Mouse (Mus musculus) CD4-positive, CD25-positive, alpha-beta regulatory T cell, adult 2 months (primary cell): ENCODE data around the gene Mypn.

Experiments
- DNase-seq: peaks from one replicate; pipeline ENCODE4 v3.0.0-alpha.2; 2012; ENCODE audit warnings: low read depth, low spot score

Gene Mypn

DNA sequence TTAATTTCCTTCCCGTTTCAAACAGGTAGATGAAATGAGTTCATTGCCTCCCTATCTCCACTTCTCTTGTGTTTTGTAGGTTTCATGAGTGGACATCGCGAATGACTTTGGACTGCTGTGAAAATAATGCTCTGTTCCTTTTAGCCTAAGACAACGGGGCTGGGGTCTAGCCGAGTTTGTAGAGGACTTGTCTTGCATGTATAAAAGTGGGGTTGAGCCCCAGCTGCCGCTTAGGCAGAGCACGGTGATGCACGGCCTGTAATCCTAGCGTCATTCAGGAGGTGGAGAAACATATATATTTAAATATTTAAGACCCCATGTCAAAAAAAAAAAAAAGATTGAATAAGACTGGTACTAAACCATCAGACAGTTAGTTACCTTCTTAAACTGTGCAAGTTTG is 103.1 kb downstream of the Mypn start:
- DNase-seq, result no peak

DNA sequence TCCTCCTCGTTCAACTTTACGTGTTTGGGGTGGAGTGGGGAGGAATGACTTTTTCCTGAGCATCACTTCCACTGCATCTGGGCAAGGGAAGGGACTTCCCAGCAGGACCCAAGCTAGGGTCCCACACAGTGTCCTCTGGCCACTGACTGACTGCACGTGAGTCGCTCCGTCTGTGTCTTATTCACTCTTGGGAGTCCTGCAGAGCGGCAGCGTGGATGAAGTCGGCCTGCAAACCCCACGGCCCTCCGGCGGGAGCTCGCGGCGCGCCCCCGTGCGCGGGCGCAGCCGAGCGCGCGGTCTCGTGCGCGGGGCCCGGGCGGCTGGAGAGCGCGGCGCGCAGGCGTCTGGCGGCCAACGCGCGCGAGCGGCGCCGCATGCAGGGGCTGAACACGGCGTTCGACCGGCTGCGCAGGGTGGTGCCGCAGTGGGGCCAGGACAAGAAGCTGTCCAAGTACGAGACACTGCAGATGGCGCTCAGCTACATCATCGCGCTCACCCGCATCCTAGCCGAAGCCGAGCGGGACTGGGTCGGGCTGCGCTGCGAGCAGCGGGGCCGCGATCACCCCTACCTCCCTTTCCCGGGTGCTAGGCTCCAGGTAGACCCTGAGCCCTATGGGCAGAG is 103.7 kb downstream of the Mypn start:
- peak; percentile 14 for DNase-seq

DNA sequence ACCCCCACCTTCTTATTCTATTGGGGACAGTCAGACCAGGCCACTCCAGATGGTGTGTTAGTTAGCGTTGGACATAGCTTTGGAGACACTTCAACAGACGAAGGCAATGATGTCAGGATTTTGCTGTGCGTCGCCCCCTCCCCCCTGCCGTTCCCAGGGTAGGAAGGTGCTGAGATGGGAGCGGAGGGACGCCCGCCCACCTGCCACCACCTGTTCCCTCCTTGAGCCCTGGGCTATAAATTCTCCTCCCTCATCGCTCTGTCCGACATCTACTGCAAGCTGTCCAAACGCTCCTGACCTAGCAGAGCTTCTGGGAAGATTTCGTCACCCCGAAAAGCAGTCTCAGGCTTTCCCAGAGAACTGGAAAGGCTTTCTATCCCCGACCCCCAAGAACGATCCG is 104.2 kb downstream of the Mypn start, which contains the start of gene Atoh7:
Gene Atoh7, plus strand, starts transcription at position 131 of the 400 bp plus-strand sequence.
- no peak for DNase-seq

DNA sequence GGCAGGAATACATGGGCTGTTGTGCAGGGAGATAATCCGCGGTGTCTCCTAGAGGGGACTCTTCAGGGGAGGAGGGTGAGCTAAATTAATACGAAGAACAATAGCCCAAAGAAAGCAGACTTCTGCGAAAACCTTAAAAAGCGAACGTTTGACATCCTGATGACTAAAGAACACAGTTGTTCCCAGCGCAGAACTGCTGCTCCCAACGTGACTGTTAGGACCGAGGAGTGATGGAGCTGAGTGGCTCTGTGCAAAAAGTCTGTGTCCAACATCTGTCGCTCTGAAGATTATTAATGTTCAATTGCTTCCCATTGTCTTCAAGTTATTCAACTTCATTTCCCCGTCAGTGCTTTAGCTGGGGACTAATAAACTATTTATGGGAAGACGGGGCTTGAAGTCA is 105.6 kb downstream of the Mypn start:
- no peak for DNase-seq

DNA sequence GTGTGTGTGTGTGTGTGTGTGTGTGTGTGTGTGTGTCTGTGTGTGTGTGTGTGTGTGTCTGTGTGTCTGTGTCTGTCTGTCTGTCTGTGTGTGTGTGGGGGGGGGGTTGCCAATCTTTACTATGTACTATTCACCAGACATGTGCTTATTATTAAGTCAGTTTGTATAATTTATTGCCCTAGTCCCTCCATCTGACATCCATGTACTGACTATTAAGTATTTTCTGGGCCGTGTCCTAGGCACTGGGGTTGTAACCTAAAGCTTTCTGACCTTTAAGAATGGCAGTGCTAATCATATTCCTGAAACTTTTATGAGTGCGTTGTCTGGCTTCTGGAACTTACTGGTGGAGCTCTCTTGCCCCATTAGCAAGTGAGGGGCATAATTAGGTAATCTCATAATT is 107.0 kb downstream of the Mypn start:
- no peak for DNase-seq

DNA sequence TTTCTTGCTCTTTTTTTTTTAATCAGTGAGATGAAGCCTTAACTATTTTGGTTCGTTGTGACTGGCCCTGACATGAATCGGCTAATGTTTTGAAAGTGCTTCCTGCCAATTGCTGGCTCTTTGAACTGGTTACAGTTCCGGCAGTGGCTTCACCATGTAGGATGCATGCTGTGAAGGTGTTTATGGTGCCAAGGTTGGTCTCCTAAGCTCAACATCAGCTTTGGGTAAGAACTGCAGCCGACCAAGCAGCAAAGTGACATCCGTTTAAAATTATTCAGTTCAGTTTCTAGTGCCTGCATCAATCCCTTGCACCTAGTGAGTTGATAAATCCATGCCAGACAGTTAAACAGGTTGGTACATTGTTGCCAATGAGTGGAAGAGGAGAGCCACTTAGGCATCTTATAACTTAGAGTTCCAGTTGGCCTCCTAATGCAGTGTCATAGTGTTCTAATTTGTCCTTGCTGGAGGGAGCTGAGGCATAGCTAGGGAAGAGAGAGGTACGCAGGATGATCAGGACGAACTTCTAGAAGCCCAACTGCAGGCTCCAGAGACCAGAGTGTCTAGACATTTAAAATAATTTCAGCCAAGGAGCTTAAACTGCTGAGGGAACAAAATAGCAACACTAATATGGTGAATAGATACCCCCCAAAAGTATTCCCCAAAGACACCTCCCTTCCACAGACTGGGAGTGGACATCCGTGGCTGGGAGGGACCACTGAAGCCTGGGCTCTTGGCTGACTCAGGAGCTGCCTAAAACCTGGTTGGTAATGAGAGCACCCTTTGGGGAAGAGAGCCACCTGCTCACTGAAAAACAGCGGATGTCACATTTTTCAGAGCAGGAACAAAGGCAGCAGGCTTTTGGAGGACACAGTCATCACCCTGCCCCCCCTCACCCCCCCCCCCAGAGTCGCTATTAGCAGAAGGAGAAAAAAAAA is 110.9 kb downstream of the Mypn start:
- DNase-seq, result peak; percentile 16

DNA sequence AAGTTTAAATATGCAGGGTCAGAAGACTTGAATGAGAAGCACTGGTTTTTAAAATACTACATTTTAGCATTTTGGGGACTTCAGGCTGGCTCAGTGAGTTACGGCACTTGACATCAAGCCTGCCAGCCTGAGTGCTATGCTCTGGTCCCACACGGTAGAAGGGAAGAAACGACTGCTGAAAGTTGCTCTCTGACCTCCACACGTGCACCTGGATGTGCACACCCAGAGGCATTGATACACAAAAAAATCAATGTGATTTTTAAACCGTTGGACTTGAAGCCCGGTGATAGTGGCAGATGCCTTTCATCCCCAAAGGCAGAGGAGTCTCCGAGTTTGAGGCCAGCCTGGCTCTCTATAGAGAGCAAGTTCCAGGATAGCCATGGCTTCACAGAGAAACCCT is 111.8 kb downstream of the Mypn start:
- no peak for DNase-seq

DNA sequence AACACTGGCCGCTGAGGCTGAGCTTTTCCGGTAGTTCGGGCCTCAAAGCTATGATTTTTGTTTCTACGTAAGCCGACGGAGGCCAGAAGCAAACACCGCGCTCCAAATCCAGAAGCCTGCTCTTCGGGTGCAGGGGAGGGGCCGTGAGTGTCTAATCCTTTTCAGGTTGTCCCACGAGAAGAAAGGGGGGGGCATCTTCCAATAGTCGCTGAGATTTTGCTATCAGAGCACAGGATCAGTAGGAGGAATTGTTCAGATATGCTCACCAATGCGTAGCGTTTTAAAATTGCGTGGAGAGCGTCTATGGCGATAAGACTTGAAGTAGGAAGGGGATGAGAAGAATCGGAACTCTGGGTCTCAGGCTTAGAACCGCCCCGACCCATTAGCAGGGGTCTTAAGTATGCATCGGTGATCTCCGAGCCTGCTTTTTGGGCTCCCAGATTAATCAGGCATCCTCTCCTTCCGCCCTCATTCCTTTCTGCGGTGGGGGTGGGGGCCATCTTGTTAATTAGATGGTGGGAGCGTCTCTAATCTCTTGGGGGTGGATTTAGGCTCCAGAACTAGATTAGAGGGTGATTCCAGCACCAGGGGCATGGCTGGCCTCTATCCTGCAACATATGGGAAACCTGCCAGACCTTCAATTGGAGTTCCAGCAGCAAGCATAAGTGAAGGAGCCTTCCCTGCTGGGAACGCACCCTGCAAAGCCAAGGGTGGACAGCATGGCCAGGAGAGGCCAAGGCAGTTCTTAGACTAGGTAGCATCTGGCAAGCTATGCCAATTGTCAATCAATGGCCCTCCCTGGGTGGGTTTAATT is 113.8 kb downstream of the Mypn start:
- no peak for DNase-seq

DNA sequence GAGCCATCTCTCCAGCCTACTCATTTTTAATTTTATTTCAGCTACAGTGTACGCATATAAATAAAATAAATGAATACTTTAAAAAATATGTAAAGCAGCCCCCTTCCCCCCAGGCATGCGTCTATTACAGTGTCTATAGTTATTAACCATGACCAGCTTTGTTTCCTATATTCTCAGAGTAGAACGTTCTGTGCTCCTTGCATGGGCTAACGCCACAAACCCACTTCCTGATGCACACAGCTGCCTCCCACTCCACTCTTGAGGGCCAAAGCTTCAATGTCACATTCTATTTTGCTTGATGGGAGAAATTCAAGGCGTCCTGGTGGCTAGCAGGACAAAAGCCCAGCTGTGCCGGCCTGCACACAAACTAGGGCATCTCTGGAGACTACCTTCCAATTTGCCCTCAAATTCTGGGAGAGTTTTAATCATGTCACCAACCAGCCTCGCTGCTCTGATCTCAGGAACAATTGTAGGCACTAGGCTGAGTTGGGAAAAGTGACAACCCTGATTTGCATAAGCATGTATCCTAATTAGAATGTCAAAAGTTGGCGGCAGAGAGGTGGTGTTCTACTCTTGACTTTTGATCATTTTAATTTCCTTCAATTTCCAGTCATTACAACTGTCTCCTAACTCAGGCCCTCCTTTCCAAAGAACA is 114.5 kb downstream of the Mypn start:
- DNase-seq, result no peak

DNA sequence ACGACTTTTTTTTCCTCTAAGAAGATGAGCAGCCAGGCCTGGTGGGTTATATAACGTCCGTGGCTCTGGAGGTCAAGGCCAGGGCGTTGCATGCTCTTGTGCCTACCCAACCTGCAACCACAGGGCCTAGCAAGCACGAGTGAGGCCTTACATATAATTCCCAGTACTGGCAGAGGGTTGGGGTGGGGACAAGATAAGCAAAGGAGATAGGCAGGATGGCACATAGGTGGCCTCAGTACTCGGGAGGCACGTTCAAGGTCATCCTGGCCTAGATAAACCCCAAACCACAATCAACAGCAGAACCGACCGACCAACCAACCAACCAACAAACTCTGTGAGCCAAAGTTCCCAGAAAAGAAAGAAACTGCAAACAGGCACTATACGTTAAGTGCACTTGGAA is 117.4 kb downstream of the Mypn start:
- DNase-seq, result no peak

DNA sequence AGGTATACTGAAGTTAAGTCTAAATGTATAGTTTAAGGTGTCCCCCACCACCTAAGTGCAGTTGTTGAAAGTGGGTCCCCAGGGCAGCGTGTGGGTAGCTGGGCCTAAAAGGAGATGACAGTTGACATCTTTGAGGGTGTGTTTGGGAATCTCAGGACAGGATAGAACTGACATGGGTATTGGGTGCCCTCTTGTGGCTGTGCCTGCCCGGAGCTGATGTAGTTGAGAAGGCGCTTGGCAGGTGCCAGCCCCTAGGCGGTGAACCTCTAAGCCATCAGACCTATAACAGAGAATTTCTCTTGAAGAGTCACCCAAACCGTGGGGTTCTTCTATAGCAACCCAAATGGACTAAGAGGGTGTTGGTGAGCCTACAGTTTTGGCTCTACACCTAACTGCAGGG is 137.8 kb downstream of the Mypn start:
- peak; percentile 83 for DNase-seq
